Mouse (Mus musculus): ENCODE measurements around the gene Ppif. TPM values are rescaled to one million over a fixed set of nuclear protein-coding genes. Genes with fewer than 3 reads are reported as not detected.
A peak's percentile ranks its signal among the peaks of the same experiment; 100 is the strongest.

Ppif gene
- total RNA-seq, 2 experiments from 2014 or later: 55.8 to 159 TPM

GRCm38 (mm10) chr14:25726226-25727148 lies 32.5 kb downstream of the Ppif start:
- peak; percentile 65; the same call in 1 of the 2 replicates for ATAC-seq (replicated peaks; ENCODE audit: low FRiP score, low TSS enrichment, poor library complexity, severe bottlenecking)

GRCm38 (mm10) chr14:25727149-25727510 lies 33.2 kb downstream of the Ppif start:
- no peak for ATAC-seq (replicated peaks; ENCODE audit: low FRiP score, low TSS enrichment, poor library complexity, severe bottlenecking)

- no peak for ATAC-seq (replicated peaks; ENCODE audit: low FRiP score, low TSS enrichment, poor library complexity, severe bottlenecking)
These were observed 41.1 kb downstream of the Ppif start for GRCm38 (mm10) chr14:25734736-25735716.

GRCm38 (mm10) chr14:25736140-25736539 lies 42.2 kb downstream of the Ppif start:
- ATAC-seq (replicated peaks; ENCODE audit: low FRiP score, low TSS enrichment, poor library complexity, severe bottlenecking): 0 out of 2 replicates have a peak, but pooled peaks have one; percentile 7

- ATAC-seq (replicated peaks; ENCODE audit: low FRiP score, low TSS enrichment, poor library complexity, severe bottlenecking): 0 out of 2 replicates have a peak, but pooled peaks have one; percentile 4
These were observed 42.6 kb downstream of the Ppif start for GRCm38 (mm10) chr14:25736589-25736988.

- no peak for ATAC-seq (replicated peaks; ENCODE audit: low FRiP score, low TSS enrichment, poor library complexity, severe bottlenecking)
These were observed 44.6 kb downstream of the Ppif start for GRCm38 (mm10) chr14:25738591-25739001.

- ATAC-seq (replicated peaks; ENCODE audit: low FRiP score, low TSS enrichment, poor library complexity, severe bottlenecking): no peak
These were observed 46.1 kb downstream of the Ppif start for GRCm38 (mm10) chr14:25739957-25740565.

GRCm38 (mm10) chr14:25741211-25741610 lies 47.3 kb downstream of the Ppif start:
- no peak for ATAC-seq (replicated peaks; ENCODE audit: low FRiP score, low TSS enrichment, poor library complexity, severe bottlenecking)

GRCm38 (mm10) chr14:25741840-25742367 lies 48.0 kb downstream of the Ppif start:
- ATAC-seq (replicated peaks; ENCODE audit: low FRiP score, low TSS enrichment, poor library complexity, severe bottlenecking): no peak

GRCm38 (mm10) chr14:25742943-25743342 lies 49.0 kb downstream of the Ppif start:
- ATAC-seq (replicated peaks; ENCODE audit: low FRiP score, low TSS enrichment, poor library complexity, severe bottlenecking): no peak

- ATAC-seq (replicated peaks; ENCODE audit: low FRiP score, low TSS enrichment, poor library complexity, severe bottlenecking): peak; percentile 63
These were observed 51.6 kb downstream of the Ppif start for GRCm38 (mm10) chr14:25745365-25746184.

GRCm38 (mm10) chr14:25746371-25746770 lies 52.4 kb downstream of the Ppif start:
- no peak for ATAC-seq (replicated peaks; ENCODE audit: low FRiP score, low TSS enrichment, poor library complexity, severe bottlenecking)

- ATAC-seq (replicated peaks; ENCODE audit: low FRiP score, low TSS enrichment, poor library complexity, severe bottlenecking): no peak
These were observed 53.3 kb downstream of the Ppif start for GRCm38 (mm10) chr14:25746971-25747945.

GRCm38 (mm10) chr14:25747996-25748756 lies 54.2 kb downstream of the Ppif start:
- no peak for ATAC-seq (replicated peaks; ENCODE audit: low FRiP score, low TSS enrichment, poor library complexity, severe bottlenecking)

- no peak for ATAC-seq (replicated peaks; ENCODE audit: low FRiP score, low TSS enrichment, poor library complexity, severe bottlenecking)
These were observed 55.4 kb downstream of the Ppif start for GRCm38 (mm10) chr14:25749143-25749909.
